Mouse (Mus musculus) urinary bladder, postnatal 14 days (tissue): ENCODE results near the gene Pold4.

Experiments
- DNase-seq: peaks from one replicate; pipeline ENCODE4 v3.0.0; 2021; ENCODE audit warnings: low spot score

Gene Pold4

DNA sequence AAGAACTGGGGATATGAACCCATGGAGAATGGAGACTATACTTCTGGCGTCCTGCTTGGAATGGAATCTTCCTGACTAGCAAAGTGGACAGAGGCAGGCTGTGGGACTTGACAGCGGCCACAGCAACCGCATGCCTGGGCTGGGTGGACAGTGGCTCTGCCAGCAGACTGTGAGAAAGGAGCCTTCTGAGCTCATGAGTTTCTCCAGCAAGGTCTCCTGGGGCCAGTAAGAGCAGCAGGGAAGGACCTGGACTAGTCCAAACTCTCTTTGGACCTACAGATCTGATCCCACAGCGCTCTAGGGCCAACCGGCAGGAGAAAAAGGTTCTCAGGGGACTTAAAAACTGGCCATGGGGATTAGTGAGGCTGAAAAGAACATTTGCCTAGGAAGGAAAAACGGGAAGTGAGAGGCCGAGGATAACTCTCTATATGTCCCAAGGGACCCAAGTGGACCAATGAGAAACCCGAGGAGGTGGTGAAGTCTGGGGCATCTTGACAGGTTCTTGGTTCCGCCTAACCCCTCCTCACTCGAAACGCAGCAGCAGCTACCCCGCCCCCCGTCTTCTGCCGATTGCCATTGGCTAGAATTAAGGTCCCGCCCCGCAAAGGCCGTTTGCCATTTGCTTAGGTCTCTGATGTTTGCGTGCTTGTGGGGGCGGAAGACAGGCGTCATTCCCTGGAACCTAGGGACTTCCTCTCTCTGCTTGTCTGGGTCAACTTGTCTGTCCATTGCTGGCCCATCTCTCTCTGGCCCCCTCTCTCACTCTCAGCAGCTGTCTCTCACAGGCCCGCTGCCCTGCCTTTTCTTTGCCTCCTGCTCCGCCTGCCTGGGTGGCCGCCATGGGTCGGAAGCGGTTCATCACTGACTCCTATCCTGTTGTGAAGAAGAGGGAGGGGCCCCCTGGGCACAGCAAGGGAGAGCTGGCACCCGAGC, at the start of gene Pold4:
Gene Pold4, plus strand, starts transcription at position 647 of the 933 bp plus-strand sequence.
- DNase-seq, result peak; percentile 98

DNA sequence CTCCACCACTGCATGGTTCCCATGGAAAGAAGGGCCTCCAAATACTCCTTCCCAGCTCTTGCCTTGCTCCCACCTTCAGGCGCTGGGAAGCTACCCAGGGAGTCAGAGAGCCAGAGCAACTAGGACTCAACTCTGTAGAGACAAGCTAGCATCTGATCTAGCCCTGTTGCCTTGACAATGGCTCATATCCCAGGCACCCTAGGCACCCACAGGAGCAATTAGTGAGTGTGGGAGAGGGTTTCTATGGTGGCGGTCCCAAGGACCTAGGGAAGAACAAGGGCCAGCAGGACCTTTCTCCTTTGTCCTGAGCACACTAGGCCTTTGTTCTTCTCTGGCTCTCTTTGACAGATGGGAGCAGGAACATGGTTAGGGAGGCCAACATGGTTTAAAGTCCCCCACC, 48.0 kb upstream of the Pold4 start:
- DNase-seq, result no peak

DNA sequence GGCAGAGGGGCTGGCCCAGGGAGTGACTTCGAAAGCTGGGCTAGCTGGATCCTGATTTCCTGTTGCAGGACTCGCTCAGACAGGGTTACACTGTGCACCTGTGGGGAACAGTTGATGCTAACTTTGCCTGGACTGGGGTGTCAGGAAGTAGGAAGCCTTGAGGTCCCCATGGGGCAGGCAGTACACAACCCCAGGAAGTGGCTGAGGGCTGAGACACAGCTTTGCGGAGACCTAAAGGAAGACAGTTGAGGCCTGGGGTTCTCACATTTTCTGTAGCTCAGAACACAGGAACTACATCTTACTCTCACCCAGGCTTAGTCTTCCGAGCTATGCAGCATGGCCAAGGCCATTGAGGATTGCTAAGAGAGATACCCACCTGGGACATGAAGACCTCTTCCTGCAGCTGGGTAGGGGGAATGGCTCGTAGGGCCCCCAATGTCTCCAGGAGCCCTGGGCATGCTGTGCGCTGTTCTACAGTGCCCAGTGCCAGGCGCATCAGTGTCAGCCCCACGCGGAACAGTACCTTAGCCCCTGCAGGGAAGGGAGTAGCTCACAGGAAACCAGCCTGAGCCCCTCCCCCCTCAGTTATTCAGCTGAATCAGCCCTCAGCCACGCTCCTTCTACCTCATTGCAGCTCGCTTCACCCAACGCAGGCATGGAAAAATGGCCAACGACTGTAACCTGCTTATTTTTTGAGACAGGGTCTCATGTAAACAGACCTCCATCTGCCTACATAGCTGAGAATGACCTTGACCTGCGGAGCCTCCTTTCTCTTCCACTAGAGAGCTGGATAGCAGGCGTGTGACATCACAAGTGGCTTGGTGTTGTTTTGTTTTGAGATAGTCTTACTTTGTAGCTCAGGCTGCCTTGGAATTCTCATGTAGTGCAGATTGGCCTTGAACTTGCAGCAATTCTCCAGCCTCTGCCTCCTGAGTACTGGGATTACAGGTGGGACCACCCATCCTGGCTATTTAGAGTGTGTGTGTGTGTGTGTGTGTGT, 46.4 kb upstream of the Pold4 start:
- no peak for DNase-seq

- DNase-seq, result no peak
Measured at GRCm38 (mm10) chr19:4187303-4187702, 44.4 kb upstream of the Pold4 start.

- DNase-seq, result no peak
Measured at GRCm38 (mm10) chr19:4189051-4189620, 42.6 kb upstream of the Pold4 start.

GRCm38 (mm10) chr19:4190831-4191334, 40.8 kb upstream of the Pold4 start, which contains the start of gene Tbc1d10c:
Gene Tbc1d10c, minus strand, starts transcription at chr19:4191284.
- DNase-seq, result no peak

DNA sequence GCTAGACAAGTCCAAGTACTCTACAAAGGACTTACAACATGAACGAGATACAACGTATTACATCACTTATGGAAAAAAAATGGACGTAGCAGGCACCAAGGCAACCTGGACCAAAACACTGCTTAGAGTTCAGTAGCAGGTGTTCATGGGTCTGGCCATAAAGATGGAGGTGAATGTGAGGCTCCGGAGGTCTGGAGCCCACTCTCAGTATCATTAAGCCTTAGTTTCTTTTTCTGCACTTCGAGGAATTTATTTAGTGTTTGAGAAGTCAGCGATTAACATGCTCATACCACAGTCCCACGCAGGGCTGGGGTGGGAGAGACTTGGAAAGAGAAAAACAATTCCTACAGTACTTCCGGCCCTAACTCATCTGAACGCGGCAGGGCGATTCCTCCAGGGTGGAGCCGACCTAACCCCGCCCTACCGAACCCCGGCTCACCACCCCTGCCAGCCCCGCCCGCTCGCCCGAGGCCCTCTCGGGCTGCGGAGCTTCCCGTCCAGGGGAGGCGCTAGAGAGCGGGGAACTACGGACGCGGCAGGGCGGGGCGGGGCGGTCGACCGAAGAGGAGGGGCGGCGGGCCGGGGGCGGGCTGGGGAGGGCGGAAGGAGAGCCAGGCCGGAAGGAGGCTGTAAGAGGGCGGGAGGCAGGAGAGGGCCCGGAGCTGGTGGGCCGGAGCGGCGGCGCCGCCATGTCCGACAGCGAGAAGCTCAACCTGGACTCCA, 40.0 kb upstream of the Pold4 start, which contains the start of gene Ppp1ca:
Gene Ppp1ca, plus strand, starts transcription at position 538 of the 723 bp plus-strand sequence.
- peak; percentile 98 for DNase-seq

GRCm38 (mm10) chr19:4192251-4192985, 39.3 kb upstream of the Pold4 start:
- no peak for DNase-seq

DNA sequence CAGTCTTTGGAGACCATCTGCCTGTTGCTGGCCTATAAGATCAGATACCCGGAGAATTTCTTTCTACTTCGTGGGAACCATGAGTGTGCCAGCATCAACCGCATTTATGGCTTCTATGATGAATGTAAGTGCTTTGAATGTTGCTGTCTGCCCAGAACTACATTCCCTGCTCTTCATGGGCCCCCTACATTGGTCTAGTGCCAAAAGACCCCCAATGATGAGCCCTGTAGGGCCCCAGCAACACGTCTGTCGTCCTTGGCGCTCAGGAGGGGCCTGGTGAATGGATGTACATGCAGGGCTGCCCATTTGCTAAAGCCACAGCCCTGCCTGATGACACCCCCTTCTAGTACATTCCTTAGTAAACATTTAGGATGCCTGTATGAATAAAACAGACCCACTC, 38.6 kb upstream of the Pold4 start:
- DNase-seq, result no peak

DNA sequence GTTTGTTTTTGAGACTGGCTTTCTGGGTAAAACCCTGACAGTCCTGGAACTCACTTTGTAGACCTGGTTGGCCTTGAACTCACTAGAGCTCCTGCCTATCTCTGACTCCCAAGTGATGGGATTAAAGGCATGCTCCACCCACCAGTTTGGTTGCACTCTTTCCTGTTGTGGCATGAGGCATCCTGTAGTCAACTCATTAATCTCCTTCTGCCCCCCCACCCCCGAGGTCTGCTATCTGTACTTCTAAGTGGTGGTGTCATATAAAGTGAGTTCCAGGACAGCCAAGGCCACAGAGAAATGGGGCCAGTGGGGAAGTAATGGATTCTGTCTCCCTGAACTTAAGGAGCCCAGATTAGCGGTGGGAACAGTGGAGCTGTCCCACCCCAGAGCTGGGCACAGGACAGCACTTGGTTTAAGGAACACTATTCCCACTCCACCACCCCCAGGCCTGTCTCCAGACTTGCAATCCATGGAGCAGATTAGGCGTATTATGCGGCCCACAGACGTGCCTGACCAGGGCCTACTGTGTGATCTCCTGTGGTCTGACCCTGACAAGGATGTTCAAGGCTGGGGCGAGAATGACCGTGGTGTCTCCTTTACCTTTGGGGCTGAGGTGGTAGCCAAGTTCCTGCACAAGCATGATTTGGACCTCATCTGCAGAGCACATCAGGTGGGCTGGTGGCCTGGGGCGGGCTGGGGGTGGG, 37.5 kb upstream of the Pold4 start:
- DNase-seq, result no peak

DNA sequence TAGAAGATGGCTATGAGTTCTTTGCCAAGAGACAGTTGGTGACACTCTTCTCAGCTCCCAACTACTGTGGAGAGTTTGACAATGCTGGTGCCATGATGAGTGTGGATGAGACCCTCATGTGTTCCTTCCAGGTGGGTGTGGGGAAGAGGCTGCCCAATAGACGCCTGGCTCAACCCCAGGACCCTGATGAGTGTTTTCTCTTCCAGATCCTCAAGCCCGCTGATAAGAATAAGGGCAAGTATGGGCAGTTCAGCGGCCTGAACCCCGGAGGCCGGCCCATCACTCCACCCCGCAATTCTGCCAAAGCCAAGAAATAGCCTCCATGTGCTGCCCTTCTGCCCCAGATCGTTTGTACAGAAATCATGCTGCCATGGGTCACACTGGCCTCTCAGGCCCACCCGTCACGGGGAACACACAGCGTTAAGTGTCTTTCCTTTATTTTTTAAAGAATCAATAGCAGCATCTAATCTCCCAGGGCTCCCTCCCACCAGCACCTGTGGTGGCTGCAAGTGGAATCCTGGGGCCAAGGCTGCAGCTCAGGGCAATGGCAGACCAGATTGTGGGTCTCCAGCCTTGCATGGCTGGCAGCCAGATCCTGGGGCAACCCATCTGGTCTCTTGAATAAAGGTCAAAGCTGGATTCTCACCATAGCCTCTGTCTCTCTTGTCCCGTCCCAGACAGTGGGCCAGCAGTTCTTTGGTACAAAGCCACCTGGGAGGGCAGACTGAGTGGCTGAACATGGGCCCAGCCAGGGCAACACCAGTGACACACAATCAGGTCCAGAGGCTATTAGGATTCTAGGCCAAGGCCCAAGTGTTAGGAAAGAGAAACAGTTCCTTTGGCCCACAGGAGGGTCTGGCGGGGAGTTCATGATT, 36.7 kb upstream of the Pold4 start:
- DNase-seq, result no peak

DNA sequence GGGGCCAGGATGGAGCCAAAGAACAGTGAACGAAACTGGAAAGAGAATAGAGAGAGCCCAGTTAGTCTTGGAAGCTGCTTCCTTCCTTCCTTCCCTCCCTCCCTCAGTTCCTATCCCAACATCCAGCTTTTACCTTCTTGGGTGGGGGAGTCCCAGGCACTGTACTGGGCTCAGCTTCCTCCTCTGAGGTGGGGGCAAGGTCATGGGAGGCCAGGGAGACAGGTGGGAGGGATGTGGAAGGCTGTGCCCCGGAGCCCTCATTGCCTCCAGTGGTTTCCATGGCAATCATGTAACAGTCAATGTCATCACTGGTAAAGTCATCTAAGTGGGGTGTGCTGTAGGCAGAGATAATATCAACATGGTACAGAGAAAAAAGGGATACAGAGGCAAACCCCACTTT, 35.7 kb upstream of the Pold4 start:
- DNase-seq, result no peak

DNA sequence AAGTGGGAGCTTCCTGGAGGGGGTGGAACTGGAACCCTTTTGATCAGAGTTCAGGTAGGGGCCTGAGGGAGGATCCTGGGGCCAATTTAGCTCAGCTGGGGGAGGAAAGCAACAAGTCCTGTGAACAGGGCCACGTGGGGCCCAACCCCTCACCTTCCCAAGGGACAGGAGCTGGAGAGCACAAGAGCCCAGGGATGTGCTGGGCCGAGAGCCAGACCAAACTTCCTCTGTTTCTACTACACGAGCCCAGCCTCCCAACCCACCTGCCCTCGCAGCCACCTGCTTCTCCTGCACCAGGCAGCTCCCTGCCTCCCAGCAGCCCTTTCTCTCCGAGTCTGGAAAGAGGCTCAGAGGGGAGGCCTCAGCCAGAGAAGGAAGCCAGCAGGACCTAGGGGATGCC, 35.2 kb upstream of the Pold4 start:
- DNase-seq, result no peak

DNA sequence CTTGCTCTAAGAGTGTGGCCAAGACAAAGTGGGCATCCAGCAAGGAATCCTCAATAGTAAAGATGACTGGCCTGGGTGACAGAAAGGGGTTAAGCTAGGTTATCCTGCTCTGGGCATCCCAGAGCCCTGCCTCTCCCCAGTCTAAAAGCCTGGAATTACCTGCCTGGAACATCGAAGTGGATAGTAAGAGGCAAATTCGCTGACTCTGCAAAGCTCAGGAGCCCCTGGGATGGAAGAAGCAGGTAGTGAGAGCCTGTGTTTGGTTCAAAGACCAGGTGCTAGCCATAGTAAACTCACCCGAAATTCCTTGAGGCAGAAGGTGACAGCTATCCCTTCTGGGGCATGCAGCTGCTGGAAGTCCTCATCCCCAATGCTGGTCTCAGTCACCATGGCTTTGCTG, 34.5 kb upstream of the Pold4 start:
- DNase-seq, result no peak

DNA sequence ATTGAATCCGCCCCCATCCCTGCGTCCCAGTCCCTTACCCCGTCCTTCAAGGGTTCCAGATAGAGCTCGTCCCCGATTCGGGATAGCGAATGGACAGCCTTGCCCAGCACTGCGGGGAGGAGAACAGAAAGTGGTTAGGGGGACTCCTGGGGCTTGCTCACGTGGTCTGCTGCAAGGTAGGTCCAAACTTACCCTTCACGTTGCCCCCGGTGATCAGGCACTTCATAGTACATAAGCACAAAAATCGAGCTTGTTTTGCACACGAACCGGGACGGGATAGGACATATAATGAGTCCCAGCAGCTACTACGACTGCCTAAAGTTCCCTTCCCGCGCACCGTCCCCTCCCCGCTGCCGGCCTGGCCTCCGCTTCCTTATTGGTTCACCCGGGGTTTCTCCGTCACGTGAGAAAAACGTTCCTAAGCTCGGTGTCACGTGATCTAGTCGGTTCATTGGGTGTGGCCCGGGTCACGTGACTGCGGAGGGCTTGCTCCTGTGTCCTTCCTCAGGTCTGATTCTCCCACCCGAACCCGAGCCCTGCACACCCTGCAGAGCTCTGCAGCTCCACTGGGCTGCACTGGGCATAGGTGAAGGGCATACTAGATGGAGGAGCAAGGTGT, 30.3 kb upstream of the Pold4 start, which contains the start of gene Rad9a:
Gene Rad9a, minus strand, starts transcription at position 372 of the 619 bp plus-strand sequence.
- peak; percentile 97 for DNase-seq

GRCm38 (mm10) chr19:4202149-4202548, 29.6 kb upstream of the Pold4 start:
- no peak for DNase-seq

DNA sequence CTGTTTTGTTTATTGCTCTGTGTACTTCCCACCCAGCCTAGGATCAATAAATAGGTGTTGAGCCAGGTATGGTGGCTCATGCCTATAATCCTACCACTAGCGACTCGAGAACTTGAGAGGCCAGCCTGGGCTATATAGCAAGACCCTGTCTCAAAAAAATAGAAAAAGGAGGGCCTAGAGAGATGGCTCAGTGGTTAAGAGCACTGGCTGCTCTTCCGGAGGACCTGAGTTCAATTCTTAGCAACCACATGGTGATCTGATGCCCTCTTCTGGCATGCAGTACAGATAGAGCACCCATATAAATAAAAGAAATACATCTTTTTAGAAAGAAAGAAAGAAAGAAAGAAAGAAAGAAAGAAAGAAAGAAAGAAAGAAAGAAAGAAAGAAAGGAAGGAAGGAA, 28.6 kb upstream of the Pold4 start:
- no peak for DNase-seq

GRCm38 (mm10) chr19:4203604-4204326, 27.9 kb upstream of the Pold4 start:
- DNase-seq, result no peak
